Mouse (Mus musculus) thymus, postnatal 25 days (tissue): ENCODE data around the gene Mob4.
"Not testable (repeated sequence)": the region's sequence is repeated elsewhere in the genome, so short reads cannot be mapped to it uniquely, and the experiment has no call there.

Source experiments
- DNase-seq: peaks from one replicate; pipeline ENCODE4 v3.0.0; 2022

The Mob4 gene

GRCm38 (mm10) chr1:55130943-55131401, at the start of gene Mob4:
Gene Mob4 (plus strand): TSS chr1:55131231.
- peak; percentile 93 for DNase-seq

- no peak for DNase-seq
These were observed 48.9 kb upstream of the Mob4 start for GRCm38 (mm10) chr1:55082106-55082505.

- DNase-seq = no peak
These were observed 45.2 kb upstream of the Mob4 start for GRCm38 (mm10) chr1:55085781-55086366.

- no peak for DNase-seq
These were observed 44.1 kb upstream of the Mob4 start for GRCm38 (mm10) chr1:55086868-55087400.

- DNase-seq = no peak
These were observed 43.6 kb upstream of the Mob4 start for GRCm38 (mm10) chr1:55087401-55087904.

- DNase-seq = peak; percentile 98
These were observed 43.0 kb upstream of the Mob4 start, which contains the start of the genes Hspe1 and Hspd1 for GRCm38 (mm10) chr1:55087932-55088610. Gene Hspe1 (plus strand): TSS chr1:55088132. Gene Hspd1 (minus strand): TSS chr1:55088243.

GRCm38 (mm10) chr1:55088611-55089497, 42.2 kb upstream of the Mob4 start:
- DNase-seq = no peak

- no peak for DNase-seq
These were observed 41.5 kb upstream of the Mob4 start for GRCm38 (mm10) chr1:55089498-55090064.

- DNase-seq = no peak
These were observed 39.0 kb upstream of the Mob4 start for GRCm38 (mm10) chr1:55092056-55092455.

- DNase-seq = no peak
These were observed 38.6 kb upstream of the Mob4 start for GRCm38 (mm10) chr1:55092469-55092868.

- DNase-seq = no peak
These were observed 24.0 kb upstream of the Mob4 start for GRCm38 (mm10) chr1:55106919-55107585.

- no peak for DNase-seq
These were observed 23.4 kb upstream of the Mob4 start for GRCm38 (mm10) chr1:55107644-55108043.

- DNase-seq = no peak
These were observed 22.6 kb upstream of the Mob4 start for GRCm38 (mm10) chr1:55108473-55108872.

GRCm38 (mm10) chr1:55109066-55109766, 21.8 kb upstream of the Mob4 start:
- DNase-seq = no peak

- DNase-seq = no peak
These were observed 8.0 kb upstream of the Mob4 start for GRCm38 (mm10) chr1:55123046-55123445.

- DNase-seq = no peak
These were observed 7.5 kb upstream of the Mob4 start for GRCm38 (mm10) chr1:55123561-55123960.

GRCm38 (mm10) chr1:55124136-55124535, 6.9 kb upstream of the Mob4 start:
- DNase-seq = not testable (repeated sequence)

GRCm38 (mm10) chr1:55129716-55130115, 1.3 kb upstream of the Mob4 start:
- no peak for DNase-seq

- DNase-seq = no peak
These were observed 678 bp upstream of the Mob4 start for GRCm38 (mm10) chr1:55130190-55130916.

- no peak for DNase-seq
These were observed 488 bp downstream of the Mob4 start for GRCm38 (mm10) chr1:55131424-55132014.
